Mouse (Mus musculus) skeletal muscle tissue, adult 2 months (tissue): ENCODE data around the gene Agmat.

Experiments
- DNase-seq: peaks from one replicate; pipeline ENCODE4 v3.0.0-alpha.2; 2012; ENCODE audit warnings: low read depth, low spot score

The Agmat gene

DNA sequence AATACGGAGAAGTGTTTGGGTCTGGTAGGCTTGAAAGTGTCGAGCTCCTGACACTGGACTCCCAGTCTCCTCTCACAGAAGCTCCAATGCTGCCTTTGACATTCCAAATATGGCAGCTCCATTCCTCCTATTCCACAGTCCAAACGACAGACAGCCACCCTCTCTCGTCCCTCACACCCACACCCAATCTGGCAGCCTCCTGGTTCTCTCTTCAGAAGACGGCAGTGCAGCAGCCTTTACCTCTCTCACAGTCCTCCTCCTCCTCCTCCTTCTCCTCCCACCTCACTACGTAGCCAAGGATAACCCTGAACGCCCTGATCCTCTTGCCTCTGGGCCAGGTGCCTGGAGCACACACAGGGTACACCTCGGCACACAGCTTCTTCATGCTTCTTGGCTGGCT, 33.4 kb downstream of the Agmat start:
- no peak for DNase-seq

DNA sequence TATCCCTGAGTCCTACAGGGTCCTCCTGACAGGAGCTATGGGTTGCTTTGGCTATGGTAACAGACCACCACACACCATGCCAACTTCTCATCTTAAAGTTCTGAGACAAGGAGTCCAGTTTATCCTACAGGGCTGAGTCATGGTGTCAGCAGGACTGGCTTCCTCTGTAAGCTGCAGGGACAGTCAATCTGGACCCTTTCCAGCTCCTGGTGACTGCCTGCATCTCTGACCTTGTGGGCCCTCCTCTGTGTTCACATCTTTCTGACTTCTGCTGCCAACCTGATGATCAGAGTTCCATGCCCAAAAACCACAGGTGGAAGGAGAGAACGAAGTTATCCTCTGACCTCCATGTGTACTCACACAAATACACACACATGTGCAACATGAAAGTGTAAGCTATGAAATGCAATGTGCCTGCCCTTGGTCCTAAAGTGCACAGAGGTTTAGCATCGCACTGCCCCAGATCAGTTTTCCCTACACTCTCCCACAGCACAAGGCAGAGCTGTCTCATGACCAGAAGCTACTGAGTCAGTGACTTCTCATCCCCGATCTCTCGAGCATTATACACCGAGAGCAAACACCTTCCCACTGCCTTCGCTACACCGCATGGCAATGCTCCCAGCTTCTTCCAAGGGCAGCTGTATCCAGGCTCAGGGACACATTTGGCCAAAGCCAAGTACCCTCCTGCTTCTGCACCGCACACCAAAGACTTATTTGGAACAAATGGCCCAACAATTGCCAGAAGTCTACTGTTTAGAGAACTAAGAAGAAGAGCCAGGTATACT, 34.9 kb downstream of the Agmat start:
- no peak for DNase-seq

DNA sequence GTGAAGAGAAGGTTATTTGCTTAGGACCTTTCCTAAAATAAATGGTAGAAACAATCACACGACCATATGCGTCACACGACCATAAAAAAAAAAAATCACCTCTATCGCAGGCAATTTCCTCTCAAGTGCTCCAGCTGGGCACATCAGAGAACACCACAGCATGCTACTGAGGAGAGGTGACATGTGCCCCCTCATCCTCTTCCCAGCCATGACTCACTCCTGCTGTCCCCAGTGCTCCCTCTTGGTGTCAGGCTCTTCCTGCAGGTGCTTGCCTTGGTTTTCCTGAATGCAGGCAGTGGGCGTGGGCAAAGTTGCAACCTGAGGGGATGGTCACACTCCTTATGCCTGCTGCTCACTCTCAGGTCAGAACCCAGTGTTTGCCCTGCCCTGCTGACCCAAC, 38.4 kb downstream of the Agmat start:
- no peak for DNase-seq

DNA sequence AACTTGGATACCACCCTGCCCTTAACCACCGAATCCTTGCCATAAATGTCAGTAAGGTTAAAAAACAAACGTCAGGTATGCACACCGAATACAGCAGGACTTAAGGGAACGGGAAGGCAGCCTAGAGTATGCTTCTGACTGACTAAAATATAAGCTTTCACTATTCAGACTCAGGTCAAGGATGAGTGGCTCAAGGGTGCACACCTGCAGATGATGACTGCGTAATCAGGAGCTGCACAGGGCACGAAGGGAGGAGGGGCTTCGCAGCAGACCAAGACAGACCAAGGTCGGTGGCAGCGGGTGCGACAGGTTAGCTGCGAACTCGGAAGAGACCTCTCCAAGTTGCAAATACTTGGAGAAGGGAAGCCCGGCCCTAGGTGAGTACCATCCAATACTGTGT, 39.7 kb downstream of the Agmat start:
- no peak for DNase-seq

DNA sequence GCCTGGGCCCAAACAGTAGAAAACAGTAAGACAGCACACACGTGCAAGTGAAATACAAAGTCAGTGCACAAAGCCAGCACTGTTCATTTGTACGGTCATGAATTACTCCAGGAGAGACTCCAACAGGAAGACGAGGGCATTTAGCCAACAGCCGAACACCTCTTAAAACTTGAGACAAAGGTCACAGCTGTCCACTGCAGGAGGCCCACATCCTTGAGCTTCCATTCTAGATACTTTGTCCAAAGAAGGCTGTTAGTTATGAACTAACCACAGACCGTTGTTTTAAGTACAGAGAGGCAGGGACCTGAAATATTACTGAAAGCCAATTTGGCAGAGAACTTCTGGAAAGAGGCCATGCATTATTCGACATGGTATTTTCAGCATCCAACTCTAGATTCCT, 40.6 kb downstream of the Agmat start:
- no peak for DNase-seq

DNA sequence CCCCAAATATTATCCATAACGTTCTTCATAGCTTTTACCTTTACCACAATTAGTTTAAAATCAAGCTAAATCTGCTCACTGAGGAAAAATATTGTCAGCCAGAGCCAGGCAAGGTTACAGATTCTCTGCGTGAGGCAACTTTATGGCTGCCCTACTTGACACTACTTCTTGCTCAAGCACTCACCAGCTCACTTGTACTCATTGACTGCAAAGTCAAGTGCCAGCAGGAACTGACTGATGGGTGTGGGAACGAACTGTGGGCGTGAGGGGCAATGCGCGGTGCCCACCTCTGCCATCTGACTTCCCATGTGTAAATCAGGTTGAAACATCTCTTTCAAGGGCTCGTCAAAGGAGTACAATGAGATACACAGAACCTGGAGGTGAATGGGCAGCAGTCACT, 41.0 kb downstream of the Agmat start:
- DNase-seq = no peak

DNA sequence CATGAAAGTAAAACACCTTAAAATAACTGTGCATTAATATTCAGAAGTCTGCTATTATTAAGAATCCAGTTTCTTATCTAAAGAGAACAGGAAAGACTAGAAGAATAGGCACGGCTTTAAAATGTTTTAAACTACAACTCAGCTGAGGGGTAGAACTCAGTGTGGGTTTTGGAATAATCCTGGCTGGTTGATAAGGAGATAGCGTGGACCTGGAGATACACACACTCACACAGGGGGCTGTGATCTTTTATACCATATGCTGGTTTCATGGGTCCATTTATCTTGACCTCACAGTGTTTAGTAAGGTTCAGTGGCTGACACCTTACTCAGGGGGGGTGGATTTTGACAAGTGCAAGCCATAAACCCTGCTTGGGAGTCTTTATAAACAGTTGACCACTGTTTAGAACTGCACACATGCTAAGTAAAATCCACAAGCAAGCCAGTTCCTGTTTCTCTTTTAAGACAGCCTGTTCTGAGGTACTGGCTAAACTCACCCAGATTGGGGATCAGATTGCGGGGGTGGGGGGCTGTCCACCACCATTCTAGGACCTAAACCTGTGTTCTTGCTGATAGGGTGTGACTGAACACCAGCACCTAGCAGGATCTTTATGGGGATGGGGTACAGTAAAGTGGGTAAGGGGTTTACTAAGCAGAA, 43.2 kb downstream of the Agmat start:
- no peak for DNase-seq

DNA sequence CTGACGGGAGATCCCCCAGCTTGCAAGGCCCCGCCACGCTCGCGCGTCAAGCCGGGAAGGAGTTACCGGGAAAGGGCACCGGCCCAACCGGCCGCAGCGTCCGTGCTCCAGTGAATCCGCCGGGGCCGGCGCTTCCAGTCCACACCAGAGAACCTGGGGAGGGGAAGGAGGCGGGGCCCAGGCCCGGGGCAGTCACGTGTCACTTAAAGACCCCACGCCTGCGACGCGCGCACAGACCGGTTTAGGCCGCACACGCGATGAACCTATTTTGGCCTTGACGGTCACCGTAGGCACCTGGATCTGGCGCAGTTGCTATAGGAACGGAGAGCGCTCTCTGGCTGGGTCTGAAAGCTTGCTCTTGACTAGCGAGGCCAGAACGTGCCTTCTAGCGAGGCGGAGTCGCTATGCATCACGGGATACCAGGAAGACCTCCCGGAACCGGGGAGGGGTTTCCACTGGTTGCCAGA, 44.1 kb downstream of the Agmat start, which contains the start of gene Dnajc16:
Gene Dnajc16, minus strand, starts transcription at position 408 of the 467 bp plus-strand sequence.
- DNase-seq = peak; percentile 99

DNA sequence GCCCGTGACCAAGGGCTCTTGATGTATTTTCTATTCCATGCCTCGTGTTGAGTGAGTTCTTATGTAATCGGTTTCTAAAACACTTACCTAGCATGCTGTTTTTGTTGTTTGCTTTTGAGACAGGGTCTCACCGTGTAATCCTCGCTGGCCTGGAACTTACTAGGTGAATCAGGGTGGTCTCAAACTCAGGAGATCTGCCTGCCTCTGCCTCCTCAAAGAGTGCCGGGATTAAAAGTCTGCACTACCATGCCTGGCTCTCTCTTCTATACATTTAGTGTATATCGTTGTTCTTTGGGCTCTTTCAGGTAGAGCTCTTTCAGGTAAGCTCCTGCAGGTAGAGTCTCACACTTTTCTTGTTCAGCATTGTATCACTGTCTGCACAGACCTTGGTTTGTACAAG, 45.0 kb downstream of the Agmat start:
- no peak for DNase-seq

DNA sequence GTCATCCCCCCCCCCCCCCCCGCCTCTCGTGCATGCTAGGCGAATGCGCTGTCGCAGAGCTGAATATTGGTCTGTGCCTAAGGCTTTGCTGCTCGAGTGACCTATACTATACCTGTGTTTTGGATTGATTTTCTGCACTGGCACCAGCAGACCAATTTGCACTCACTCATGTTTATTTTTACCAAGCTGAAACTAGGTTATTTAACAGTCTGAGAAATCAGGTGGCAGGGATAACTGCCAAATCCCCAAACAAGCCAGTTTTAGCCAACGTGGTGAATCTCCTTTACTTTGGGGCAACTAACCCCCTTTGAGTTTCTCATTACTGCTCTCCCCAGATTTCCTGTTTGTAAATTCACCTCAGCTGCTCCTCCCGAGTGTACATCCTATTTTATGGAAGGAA, 45.5 kb downstream of the Agmat start:
- no peak for DNase-seq

DNA sequence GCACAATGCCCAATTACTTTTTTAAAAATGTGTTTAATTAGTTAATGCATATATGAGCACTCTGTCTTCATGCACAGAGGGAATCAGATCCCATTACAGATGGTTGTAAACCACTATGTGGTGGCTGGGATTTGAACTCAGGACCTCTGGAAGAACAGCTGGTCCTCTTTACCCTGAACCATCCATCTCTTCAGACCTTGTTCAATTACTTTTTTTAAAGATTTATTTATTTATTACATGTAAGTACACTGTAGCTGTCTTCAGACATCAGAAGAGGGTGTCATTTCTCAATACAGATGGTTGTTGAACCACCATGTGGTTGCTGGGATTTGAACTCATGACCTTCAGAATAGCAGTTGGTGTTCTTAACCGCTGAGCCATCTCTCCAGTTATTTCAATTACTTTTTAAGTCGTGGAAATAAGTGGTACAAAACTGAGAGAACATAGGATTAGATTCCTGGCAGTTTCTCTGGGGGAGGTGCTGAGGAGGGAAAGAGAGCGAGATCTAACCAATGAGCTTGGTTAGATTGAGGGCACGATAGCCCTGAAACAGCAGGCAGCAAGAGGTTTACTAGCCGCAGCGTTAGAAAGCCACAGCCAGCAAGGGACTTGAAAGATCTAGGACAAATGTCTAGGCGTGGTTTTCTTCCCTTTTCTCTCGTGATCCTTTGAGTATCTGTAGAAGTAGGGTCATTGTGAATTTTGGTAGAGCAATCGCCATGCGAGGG, 46.2 kb downstream of the Agmat start:
- peak; percentile 34 for DNase-seq

DNA sequence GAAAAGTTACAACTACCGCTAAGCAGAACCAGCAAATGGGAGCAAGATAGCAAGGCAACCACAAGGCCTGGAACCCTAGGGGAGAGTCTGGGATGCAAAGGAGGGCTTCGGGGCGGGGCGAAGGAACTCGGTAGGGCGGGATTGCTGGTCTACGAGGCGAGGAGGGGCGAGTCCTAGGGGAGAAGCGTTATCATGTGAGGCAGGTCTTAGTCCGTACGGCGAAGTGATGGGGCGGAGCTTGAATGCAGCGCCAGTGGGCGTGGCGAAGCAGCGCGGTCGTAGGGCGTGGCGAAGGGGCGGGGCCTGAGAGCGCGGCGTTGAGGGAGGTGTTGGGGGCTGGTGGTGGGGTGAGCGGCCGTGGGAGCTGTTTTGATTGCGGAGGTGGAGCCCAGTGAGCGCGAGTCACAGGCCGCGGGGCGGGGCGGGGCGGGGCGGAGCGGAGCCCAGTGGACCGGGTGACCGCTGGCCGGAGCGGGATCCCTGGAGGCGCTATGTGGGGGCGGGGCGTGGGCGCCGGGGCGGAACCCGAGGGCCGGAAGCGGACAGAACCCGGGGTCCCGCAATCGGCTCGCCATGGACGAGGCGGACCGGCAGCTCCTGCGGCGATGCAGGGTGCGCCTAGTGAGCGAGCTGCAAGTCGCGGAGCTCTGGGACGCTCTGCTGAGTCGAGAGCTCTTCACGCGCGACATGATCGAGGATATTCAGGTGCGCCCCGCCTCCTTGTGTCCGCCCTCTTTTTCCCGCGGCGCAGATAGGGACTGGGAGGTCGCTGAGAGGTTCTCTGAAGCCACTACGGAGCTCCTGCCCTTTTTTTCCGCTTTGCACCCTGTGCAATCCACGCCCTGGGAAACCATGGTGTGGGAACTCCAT, 47.0 kb downstream of the Agmat start, which contains the start of gene Casp9:
Gene Casp9, plus strand, starts transcription at position 331 of the 870 bp plus-strand sequence.
- DNase-seq = peak; percentile 97

DNA sequence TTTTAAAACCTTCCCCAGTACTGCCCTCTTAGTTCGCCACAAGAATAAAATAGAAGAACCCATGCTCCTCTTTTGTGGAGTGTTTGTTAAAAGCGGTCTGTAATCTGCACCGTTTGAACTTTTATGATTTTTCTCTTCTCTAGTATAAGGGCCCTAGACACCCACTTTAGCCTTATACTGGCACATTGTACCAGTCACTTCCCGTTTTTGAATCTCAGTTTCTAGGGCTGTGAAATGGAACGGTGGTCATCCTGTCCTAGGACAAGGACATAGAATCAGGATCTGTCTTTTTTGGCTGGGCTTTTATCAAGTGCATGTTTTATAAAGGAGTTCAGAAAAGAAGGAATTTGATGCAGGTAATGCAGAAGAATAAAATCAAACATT, 47.7 kb downstream of the Agmat start:
- DNase-seq = no peak

DNA sequence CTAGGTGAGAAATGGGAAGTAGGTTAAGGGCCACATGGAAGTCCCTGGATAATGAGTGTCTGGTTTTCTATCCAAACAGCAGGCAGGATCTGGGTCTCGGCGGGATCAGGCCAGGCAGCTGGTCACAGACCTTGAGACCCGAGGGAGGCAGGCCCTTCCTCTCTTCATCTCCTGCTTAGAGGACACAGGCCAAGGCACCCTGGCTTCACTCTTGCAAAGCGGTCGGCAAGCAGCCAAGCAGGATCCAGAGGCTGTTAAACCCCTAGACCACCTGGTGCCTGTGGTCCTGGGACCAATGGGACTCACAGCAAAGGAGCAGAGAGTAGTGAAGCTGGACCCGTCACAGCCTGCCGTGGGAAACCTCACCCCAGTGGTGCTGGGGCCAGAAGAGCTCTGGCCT, 49.9 kb downstream of the Agmat start:
- no peak for DNase-seq

DNA sequence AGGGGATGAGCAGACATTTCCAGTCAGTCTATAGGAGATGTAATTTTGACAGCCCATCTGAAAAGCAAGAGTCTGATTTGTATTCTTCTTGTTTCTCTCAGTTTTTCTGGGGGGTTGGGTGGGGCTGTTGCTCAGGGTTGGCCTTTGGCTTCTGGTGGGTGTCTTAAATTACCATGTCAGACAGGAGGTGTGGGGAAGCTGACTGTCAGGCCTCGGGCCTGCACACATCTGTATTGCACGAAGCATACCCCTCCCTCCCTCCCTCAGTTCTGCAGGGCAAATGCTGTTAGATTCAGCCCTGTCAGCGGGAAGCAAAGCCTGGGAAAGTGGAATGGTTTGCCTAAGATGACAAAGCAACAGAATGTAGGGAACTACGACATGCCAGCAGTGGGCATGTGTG, 50.5 kb downstream of the Agmat start:
- DNase-seq = no peak

DNA sequence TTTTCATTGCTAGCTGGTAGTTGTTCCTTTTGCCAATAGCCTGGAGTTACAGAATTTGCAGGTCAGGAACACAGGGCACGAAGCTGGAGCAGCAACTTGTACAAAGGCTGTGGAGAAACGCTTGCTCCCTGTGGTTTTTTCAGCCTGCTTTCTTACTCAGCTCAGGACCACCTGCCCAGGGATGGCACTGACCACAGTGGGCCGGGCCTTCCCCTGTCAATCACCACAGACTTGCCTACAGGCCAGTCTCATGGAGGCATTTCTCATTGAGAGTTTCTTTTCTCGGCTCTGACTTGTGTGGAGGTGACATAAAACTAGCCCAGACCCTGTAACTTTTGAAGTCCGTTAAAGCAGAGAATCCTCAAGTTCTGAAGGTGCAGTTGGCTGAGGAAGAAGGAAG, 51.1 kb downstream of the Agmat start:
- DNase-seq = no peak

DNA sequence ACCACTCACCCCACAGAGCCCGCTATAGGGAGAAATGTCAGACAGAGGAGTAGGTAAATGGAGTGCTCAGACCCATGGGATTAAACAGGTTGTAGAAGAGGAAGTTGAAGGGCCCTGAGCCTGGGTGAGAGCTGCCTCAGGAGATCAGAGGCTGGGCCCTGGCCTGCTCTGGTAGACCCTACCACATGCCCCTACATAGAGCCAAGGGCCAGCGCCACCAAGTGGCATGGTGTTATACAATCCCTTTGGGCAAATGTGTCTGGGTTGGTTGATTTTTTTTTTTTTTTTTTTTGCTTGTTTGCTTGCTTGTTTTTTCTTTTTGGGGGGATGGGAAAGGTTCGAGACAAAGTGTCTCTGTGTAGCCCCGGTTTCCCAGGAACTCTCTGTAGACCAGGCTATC, 57.6 kb downstream of the Agmat start:
- no peak for DNase-seq

DNA sequence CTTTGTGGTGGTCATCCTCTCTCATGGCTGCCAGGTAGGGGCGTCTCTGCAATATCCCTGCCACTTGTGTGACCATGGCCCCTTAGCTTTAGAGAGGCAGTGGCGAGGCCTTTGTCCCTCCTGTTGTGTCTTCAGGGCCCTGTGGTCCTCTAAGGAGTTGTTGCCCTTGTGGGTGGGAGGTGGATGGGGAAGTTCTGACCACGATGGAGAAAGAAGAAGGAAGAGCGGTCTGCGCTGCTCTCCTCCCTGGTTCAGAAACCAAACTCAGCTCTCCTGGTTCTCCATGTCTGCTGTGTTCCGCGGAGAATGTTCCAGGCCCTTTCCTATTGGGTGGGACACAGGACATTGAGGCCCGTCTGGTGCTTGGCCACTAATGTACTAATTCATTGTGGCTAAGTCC, 59.4 kb downstream of the Agmat start:
- DNase-seq = no peak
